Mouse (Mus musculus) monocyte, adult 5-6 weeks (primary cell): ENCODE results near the gene Nsun5. TPM values are rescaled to one million over a fixed set of nuclear protein-coding genes. Genes with fewer than 3 reads are reported as not detected.
"Not testable (repeated sequence)": the region's sequence is repeated elsewhere in the genome, so short reads cannot be mapped to it uniquely, and the experiment has no call there.

ENCODE experiments used
- ATAC-seq: fragments of 153-309, 156-312 bp; replicated peaks from 2 replicates; pipeline ENCODE4 v1.8.0; 2017; ENCODE audit warnings: mild to moderate bottlenecking; ENCODE audit not compliant: low TSS enrichment, insufficient number of reproducible peaks, severe bottlenecking, poor library complexity, low FRiP score
- total RNA-seq: library from RNA; stranded (forward); fragments of 200-1000, 200-491, 200-594 nt; gene quantifications from 3 replicates; pipeline ENCODE4 v1.2.3, GENCODE M21; 2017

Gene Nsun5
- total RNA-seq, 1 experiment from 2014 or later: 14.9 TPM

DNA sequence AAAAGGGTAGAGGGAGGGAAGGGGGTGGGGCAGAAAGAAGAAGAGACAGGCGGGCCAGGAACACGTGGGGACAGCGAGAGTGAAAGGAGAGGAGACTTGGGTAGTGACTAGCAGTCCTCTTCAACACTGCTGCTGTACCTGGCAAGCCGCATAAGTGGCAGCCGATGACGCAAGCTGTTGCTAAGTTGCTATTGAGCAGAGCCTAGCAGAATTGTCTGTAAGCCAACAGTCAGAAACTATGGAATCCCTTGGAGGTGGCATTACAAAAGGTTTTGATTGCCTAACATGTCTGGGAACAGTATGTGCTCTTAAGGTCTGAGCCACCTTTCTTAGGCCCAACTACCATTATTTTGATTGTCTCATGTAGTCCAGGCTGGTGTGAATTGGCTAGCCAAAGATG lies 1.4 kb upstream of the Nsun5 start:
- ATAC-seq: no peak

DNA sequence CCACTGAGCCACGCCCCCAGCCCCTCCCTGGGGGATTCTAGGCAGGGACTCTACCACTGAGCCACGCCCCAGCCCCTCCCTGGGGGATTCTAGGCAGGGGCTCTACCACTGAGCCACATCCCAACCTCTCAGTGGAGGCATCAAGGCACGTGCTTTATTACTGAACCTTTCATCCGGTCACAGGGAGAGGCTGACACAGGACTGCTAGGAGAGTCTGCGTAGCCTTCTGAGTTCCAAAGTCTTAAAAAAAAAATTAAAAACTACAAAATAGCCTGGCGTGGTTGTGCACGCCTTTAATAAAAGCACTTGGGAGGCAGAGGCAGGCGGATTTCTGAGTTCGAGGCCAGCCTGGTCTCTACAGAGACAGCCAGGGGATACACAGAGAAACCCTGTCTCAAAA lies 557 bp upstream of the Nsun5 start:
- ATAC-seq: not testable (repeated sequence)

GRCm38 (mm10) chr5:135371195-135371594 lies 1.4 kb downstream of the Nsun5 start:
- ATAC-seq: no peak

- ATAC-seq: no peak
These were observed 3.8 kb downstream of the Nsun5 start for GRCm38 (mm10) chr5:135373601-135374000.

DNA sequence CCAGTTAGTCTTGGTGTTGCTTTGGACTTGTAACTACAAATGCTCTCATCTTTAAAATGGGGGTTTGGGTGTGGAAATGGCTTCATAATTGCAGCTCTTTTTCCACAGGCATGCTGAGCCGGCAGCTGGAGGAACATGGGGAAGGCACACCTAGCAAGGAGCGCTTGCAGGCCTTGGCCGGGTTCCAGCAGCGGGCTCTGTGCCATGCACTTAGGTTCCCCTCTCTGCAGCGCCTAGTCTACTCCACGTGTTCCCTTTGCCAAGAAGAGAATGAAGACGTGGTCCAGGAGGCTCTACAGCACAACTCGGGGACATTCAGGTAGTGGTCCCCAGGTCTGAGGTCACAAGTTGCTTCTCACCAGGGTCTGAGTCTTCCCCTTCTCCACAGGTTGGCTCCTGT lies 5.4 kb downstream of the Nsun5 start:
- no peak for ATAC-seq

DNA sequence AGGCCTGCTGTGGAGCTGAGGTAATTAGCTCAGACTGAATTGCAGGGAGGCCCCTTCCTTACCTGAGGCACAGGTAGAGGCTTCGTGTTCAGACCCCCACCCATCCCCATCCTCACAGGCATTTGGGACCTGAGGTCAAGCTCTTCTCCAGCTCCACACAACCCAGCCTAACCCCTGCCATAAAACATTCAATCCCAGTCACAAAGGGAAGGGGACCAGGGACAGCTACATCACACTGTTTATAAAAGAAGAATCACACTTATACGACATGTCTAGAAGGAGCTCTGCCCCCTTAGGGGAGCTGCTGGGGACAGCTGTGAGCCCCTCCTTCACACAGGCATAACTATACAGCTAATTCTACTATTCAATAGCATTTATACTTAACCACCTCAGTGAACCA lies 6.6 kb downstream of the Nsun5 start:
- ATAC-seq: no peak

DNA sequence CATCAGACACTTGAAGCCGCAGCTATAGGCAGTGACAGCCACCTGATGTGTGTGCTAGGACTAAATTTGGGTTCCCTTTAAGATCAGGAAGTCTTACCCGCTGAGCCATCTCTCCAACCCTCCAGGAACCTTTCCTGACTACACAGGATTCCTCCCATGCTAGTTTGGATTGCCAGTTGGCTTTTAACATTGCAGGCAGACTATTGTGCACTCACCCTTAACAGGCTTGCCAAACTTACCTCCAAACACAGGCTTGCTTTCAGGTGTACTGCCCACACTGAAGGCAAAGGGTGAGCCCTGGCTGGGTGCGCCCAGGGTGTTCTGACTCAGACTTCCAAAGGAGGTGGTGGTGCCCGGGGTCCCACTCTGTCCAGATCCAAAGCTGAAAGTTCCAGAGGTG lies 10.9 kb downstream of the Nsun5 start:
- no peak for ATAC-seq

GRCm38 (mm10) chr5:135381356-135381925 lies 11.7 kb downstream of the Nsun5 start:
- no peak for ATAC-seq

- ATAC-seq: no peak
These were observed 13.0 kb downstream of the Nsun5 start for GRCm38 (mm10) chr5:135382746-135383145.

DNA sequence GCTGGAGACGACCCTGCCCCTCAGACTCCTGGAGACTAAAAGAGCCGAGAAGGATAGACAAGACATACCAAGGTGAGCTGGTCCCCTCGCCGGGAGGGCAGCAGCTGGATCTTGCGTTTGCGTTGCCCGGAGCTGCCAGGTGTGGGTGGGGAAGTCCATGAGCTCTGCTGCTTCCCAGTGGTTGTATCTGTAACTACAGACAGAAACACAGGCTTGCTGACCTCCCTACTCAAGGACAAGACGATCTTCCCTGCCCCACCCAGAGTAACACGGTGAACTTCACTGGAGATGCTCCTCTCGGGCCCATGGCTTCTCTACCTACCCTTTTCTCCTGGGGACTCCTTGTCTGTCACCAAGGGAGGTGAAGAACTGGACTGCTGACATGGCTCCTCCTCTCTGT lies 14.0 kb downstream of the Nsun5 start:
- ATAC-seq: no peak

DNA sequence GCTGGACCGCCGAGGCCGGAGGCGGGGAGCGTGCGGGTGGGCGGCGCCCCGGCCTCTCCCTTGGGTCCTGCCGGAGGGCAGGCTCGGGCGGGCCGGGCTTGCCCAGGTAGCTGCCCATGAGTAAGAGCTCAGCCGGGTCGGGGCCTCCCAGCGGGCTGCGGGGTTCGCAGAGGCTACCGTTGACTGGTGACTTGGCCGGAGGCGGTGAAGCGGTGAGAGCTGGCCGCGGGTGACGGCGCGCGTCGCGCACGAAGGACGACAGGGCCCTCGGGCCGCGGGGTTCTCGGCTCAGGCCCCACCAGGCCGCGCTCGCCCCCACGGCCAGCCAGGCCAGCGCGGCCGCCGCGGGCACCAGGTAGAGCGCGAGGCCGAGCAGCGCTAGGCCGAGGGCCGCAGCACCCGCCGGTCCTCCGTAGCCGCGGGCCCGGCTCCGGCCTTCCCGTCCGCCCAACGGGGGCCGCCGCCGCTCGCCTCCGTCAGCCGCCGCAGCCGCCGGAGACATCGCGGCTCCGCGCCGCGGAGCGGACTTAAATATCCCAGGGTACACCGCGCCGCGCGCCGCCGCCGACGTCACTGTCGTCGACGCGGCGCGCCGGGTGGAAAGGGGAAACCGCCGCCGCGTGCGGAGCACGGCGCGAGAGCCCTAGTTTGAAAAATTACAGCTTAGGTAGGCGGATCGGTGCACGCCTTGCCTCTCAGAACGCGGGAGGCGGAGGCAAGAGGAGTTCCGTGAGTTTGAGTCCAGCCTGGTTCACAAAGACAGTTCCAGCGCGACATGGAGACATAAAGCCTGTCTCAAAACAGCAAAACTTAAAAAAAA lies 24.5 kb downstream of the Nsun5 start, which contains the start of gene Pom121:
Gene Pom121, minus strand, starts transcription at position 543 of the 820 bp plus-strand sequence.
- ATAC-seq: peak; percentile 82

GRCm38 (mm10) chr5:135395826-135396225 lies 26.1 kb downstream of the Nsun5 start:
- no peak; the same call in 1 of the 2 replicates for ATAC-seq

- ATAC-seq: no peak
These were observed 29.6 kb downstream of the Nsun5 start for GRCm38 (mm10) chr5:135399382-135399781.

- peak; percentile 67 for ATAC-seq
These were observed 30.5 kb downstream of the Nsun5 start for GRCm38 (mm10) chr5:135400244-135400643.

- ATAC-seq: no peak
These were observed 34.9 kb downstream of the Nsun5 start for GRCm38 (mm10) chr5:135404623-135405022.

DNA sequence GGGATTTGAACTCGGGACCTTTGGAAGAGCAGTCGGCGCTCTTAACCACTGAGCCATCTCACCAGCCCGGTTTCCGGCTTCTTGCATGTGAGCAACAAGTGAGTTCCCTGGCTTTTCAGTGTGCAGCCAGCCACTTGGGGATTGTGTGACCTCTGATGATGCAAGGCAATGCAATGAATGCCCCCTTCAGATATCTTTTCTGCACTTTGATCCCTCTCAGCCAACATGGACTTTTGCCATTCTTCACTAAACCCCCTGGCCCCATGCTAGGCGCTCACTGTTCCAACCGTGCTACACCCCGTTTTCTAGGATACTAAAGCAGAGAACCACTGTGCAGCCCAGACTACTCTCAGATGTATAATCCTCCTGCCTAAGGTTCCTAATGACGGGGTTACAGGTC lies 35.7 kb downstream of the Nsun5 start:
- ATAC-seq: no peak

GRCm38 (mm10) chr5:135408114-135408513 lies 38.4 kb downstream of the Nsun5 start:
- no peak for ATAC-seq

DNA sequence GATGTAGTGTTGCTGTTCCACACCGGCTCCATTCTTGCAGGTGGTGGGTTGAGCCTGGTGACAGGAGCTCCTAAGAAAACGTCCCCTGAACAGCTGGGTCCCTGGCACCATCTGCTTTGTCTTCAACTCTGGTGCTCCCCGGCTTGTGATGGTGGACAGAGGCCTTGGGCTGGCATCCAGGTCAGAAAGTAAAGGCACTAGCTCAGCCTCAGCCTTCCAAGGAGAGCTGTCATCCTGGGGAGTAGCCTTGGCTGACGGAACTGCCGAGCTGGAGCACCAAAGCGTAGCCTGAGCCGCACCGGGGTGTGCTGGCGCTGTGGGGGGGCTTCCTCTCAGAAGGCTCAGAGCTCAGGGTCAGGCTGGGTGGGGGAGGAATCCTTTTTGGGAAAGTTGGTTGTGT lies 40.5 kb downstream of the Nsun5 start:
- ATAC-seq: no peak
